In genomic region chr4:133298516-133299365, GRCm38 (mm10) we compare ENCODE assay signal across 10 mouse cellular contexts. TPM values are rescaled to one million over a fixed set of nuclear protein-coding genes. Genes with fewer than 3 reads are reported as not detected.
DNase-seq lines count a peak whose midpoint lies in the region; ATAC-seq and TF ChIP-seq lines count a peak whose summit lies in the region.
"Had no signal": no experiment of that assay in that cellular context is flagged by ENCODE, and none has a peak within 500 bp of the region (broad histone marks: within the 10 kb centered on the region; RNA-seq: fewer than 3 reads in every experiment).

No protein-coding gene starts in this region.

- no peaks in the 10 kb centered on the region for H3K27me3 ChIP-seq in hindbrain, embryonic 14.5 days (ENCODE audit: control insufficient read depth, insufficient read depth, low read length)
- H3K27me3 ChIP-seq in midbrain, postnatal 0 days (ENCODE audit: insufficient read depth, low read length): no peaks in the 10 kb centered on the region
- H3K27me3 ChIP-seq: CH12.LX; liver, embryonic 13.5 days had no signal

- 0 out of 2 replicates have a peak, but pooled peaks have one; percentile 22 for TF ChIP-seq POLR2A in cortical plate, adult 2 months (IDR thresholded peaks at IDR 0.05; ENCODE audit: extremely low read depth, insufficient read depth, low read length)

- peak overlapping the region; percentile 24; the same call in 1 of the 2 replicates for H3K9ac ChIP-seq in hindbrain, embryonic 14.5 days
- no peak overlapping the region for H3K9ac ChIP-seq in midbrain, postnatal 0 days (replicated peaks; ENCODE audit: low read length, poor library complexity, severe bottlenecking)
- H3K9ac ChIP-seq: liver, embryonic 13.5 days had no signal

- H3K4me3 ChIP-seq in cortical plate, adult 2 months (ENCODE audit: insufficient read depth, low read length): no peak overlapping the region
- no peak overlapping the region for H3K4me3 ChIP-seq in hindbrain, embryonic 14.5 days (replicated peaks; ENCODE audit: low read length)
- no peak overlapping the region for H3K4me3 ChIP-seq in midbrain, postnatal 0 days (ENCODE audit: low read depth, low read length)
- H3K4me3 ChIP-seq: liver, embryonic 13.5 days had no signal

- ATAC-seq in CD4-positive, CD25-positive, alpha-beta regulatory T cell, adult 4 months: peak; percentile 59
- ATAC-seq in hindbrain, embryonic 14.5 days (ENCODE audit: low FRiP score): peak; percentile 34
- ATAC-seq in midbrain, postnatal 0 days (ENCODE audit: low FRiP score): peak; percentile 38; the same call in 1 of the 2 replicates
- ATAC-seq in activated CD4-positive, CD25-positive, alpha-beta regulatory T cell, adult 4 months: no peak

- H3K4me2 ChIP-seq in hindbrain, embryonic 14.5 days (replicated peaks): no peak overlapping the region
- H3K4me2 ChIP-seq in midbrain, postnatal 0 days (ENCODE audit: low read depth, low read length, poor library complexity, severe bottlenecking): no peak overlapping the region
- H3K4me2 ChIP-seq: liver, embryonic 13.5 days had no signal

- intact Hi-C loops in gastrocnemius, postnatal 14 days (cut with DNase I; ENCODE audit: low total_unique reads): loop anchor here (5.0 kb wide), 3 partner anchors 66 to 286 kb away; partner anchors contain the start of gene Ahdc1

- peaks cover 47% of the 10 kb centered on the region for H3K36me3 ChIP-seq in hindbrain, embryonic 14.5 days (replicated peaks; ENCODE audit: control insufficient read depth, insufficient read depth)
- peaks cover 42% of the 10 kb centered on the region for H3K36me3 ChIP-seq in midbrain, postnatal 0 days (ENCODE audit: insufficient read depth, low read length)

- WGBS in hindbrain, embryonic 14.5 days: 29% methylated on average over 12 of the region's 12 CpGs
- 40% methylated on average over 12 of the region's 12 CpGs for WGBS in midbrain, postnatal 0 days

- H3K27ac ChIP-seq in cortical plate, adult 2 months (ENCODE audit: insufficient read depth, low read length): peak overlapping the region; percentile 90
- peak overlapping the region; percentile 68 for H3K27ac ChIP-seq in hindbrain, embryonic 14.5 days
- peak overlapping the region; percentile 14; the same call in 1 of the 2 replicates for H3K27ac ChIP-seq in midbrain, postnatal 0 days (ENCODE audit: low read depth, low read length)
- H3K27ac ChIP-seq: liver, embryonic 13.5 days had no signal

- H3K9me3 ChIP-seq in hindbrain, embryonic 14.5 days (ENCODE audit: control insufficient read depth, low read length): no peaks in the 10 kb centered on the region
- no peaks in the 10 kb centered on the region for H3K9me3 ChIP-seq in midbrain, postnatal 0 days (ENCODE audit: low read length)
- H3K9me3 ChIP-seq: liver, embryonic 13.5 days had no signal

- no peak for TF ChIP-seq CTCF in cortical plate, adult 2 months (IDR thresholded peaks at IDR 0.05; ENCODE audit: extremely low read depth, insufficient read depth, low read length)
- no peak for TF ChIP-seq CTCF in midbrain, postnatal 0 days (IDR thresholded peaks at IDR 0.05)

- H3K4me1 ChIP-seq in cortical plate, adult 2 months (ENCODE audit: control insufficient read depth, insufficient read depth, low read length): peaks cover 9% of the 10 kb centered on the region; the same call in 1 of the 2 replicates
- H3K4me1 ChIP-seq in hindbrain, embryonic 14.5 days (replicated peaks; ENCODE audit: control insufficient read depth, insufficient read depth, low read length): peaks cover 13% of the 10 kb centered on the region
- H3K4me1 ChIP-seq in midbrain, postnatal 0 days (ENCODE audit: insufficient read depth, low read length): no peaks in the 10 kb centered on the region
- H3K4me1 ChIP-seq: liver, embryonic 13.5 days had no signal

- peak; percentile 18 for DNase-seq in gastrocnemius, postnatal 10 days
- DNase-seq in gastrocnemius, postnatal 14 days: no peak
- DNase-seq in hindbrain, embryonic 14.5 days (ENCODE audit: low spot score): peak; percentile 54
- DNase-seq in midbrain, postnatal 0 days (ENCODE audit: low spot score): peak; percentile 87
- DNase-seq in thymus, postnatal 0 days (ENCODE audit: low spot score): peak; percentile 91
- DNase-seq: liver, embryonic 13.5 days had no signal

RNA-seq across cellular contexts. Expression of gene Tmem222, which starts 21.1 kb away (rescaled TPM):
- 10 to 100 TPM; 23.6 to 25.9 TPM for total RNA-seq in gastrocnemius, postnatal 10 days (2021)
- total RNA-seq in gastrocnemius, postnatal 14 days (2021): 10 to 100 TPM; 21.1 to 22.6 TPM
- 10 to 100 TPM; 83.4 to 93.2 TPM for polyA plus RNA-seq in CD4-positive, CD25-positive, alpha-beta regulatory T cell, adult 4 months (2017; shearing (Covaris generic))
- 173 and 175 TPM in 2 replicates for polyA plus RNA-seq in cortical plate, adult 2 months (2012; rRNA removed)
- polyA plus RNA-seq in hindbrain, embryonic 14.5 days (2014; fragmentation: Nextera tagmentation; extraction: Ambion mirVana): 119 and 121 TPM in 2 replicates
- total RNA-seq in midbrain, postnatal 0 days (2014; rRNA removed): 129 and 130 TPM in 2 replicates
- 138 and 143 TPM in 2 replicates for polyA plus RNA-seq in midbrain, postnatal 0 days (2015; fragmentation: Nextera tagmentation; extraction: Ambion mirVana)
- 93.2 and 94.0 TPM in 2 replicates for polyA plus RNA-seq in thymus, postnatal 0 days (2015; fragmentation: Nextera tagmentation; extraction: Ambion mirVana)
- 10 to 100 TPM; 72.4 to 77.5 TPM for polyA plus RNA-seq in activated CD4-positive, CD25-positive, alpha-beta regulatory T cell, adult 4 months (2017; shearing (Covaris generic))

RNA-seq across cellular contexts. Expression of gene Sytl1, which starts 35.8 kb away (rescaled TPM):
- total RNA-seq in gastrocnemius, postnatal 10 days (2021): 1 to 10 TPM; 1.1 to 1.4 TPM
- total RNA-seq in gastrocnemius, postnatal 14 days (2021): under 1 TPM; 0.49 to 0.62 TPM
- 10 to 100 TPM; 22.1 to 39.4 TPM for polyA plus RNA-seq in CD4-positive, CD25-positive, alpha-beta regulatory T cell, adult 4 months (2017; shearing (Covaris generic))
- 2.7 and 3.1 TPM in 2 replicates for polyA plus RNA-seq in cortical plate, adult 2 months (2012; rRNA removed)
- 0.26 and 0.43 TPM in 2 replicates for polyA plus RNA-seq in hindbrain, embryonic 14.5 days (2014; fragmentation: Nextera tagmentation; extraction: Ambion mirVana)
- 1.6 TPM in 1 of 2 replicates, not detected in the other for total RNA-seq in midbrain, postnatal 0 days (2014; rRNA removed)
- 0.21 and 0.26 TPM in 2 replicates for polyA plus RNA-seq in midbrain, postnatal 0 days (2015; fragmentation: Nextera tagmentation; extraction: Ambion mirVana)
- polyA plus RNA-seq in thymus, postnatal 0 days (2015; fragmentation: Nextera tagmentation; extraction: Ambion mirVana): 34.2 and 34.8 TPM in 2 replicates
- 10 to 100 TPM; 29.6 to 45.6 TPM for polyA plus RNA-seq in activated CD4-positive, CD25-positive, alpha-beta regulatory T cell, adult 4 months (2017; shearing (Covaris generic))

RNA-seq across cellular contexts. Expression of gene Wdtc1, which starts 54.5 kb away (rescaled TPM):
- total RNA-seq in gastrocnemius, postnatal 10 days (2021): 10 to 100 TPM; 48.9 to 49.0 TPM
- total RNA-seq in gastrocnemius, postnatal 14 days (2021): 10 to 100 TPM; 49.4 to 54.9 TPM
- 1 to 10 TPM; 4.2 to 7.8 TPM for polyA plus RNA-seq in CD4-positive, CD25-positive, alpha-beta regulatory T cell, adult 4 months (2017; shearing (Covaris generic))
- polyA plus RNA-seq in cortical plate, adult 2 months (2012; rRNA removed): 46.6 and 49.1 TPM in 2 replicates
- 25.6 and 27.0 TPM in 2 replicates for polyA plus RNA-seq in hindbrain, embryonic 14.5 days (2014; fragmentation: Nextera tagmentation; extraction: Ambion mirVana)
- total RNA-seq in midbrain, postnatal 0 days (2014; rRNA removed): 43.0 and 54.8 TPM in 2 replicates
- polyA plus RNA-seq in midbrain, postnatal 0 days (2015; fragmentation: Nextera tagmentation; extraction: Ambion mirVana): 14.4 and 15.6 TPM in 2 replicates
- polyA plus RNA-seq in thymus, postnatal 0 days (2015; fragmentation: Nextera tagmentation; extraction: Ambion mirVana): 13.6 and 14.2 TPM in 2 replicates
- polyA plus RNA-seq in activated CD4-positive, CD25-positive, alpha-beta regulatory T cell, adult 4 months (2017; shearing (Covaris generic)): 1 to 10 TPM; 5.5 to 8.9 TPM

RNA-seq across cellular contexts. Expression of gene Map3k6, which starts 58.1 kb away (rescaled TPM):
- 1 to 10 TPM; 2.1 to 5.5 TPM for total RNA-seq in gastrocnemius, postnatal 10 days (2021)
- total RNA-seq in gastrocnemius, postnatal 14 days (2021): 10 to 100 TPM in 1 of 2 experiments, 1 to 10 TPM in 1; 4.0 to 15.3 TPM
- under 1 TPM in 1 of 2 experiments, not detected in 1; 0.62 TPM for polyA plus RNA-seq in CD4-positive, CD25-positive, alpha-beta regulatory T cell, adult 4 months (2017; shearing (Covaris generic))
- 7.8 and 7.9 TPM in 2 replicates for polyA plus RNA-seq in cortical plate, adult 2 months (2012; rRNA removed)
- polyA plus RNA-seq in hindbrain, embryonic 14.5 days (2014; fragmentation: Nextera tagmentation; extraction: Ambion mirVana): 1.7 and 3.0 TPM in 2 replicates
- 7.6 and 8.3 TPM in 2 replicates for total RNA-seq in midbrain, postnatal 0 days (2014; rRNA removed)
- 2.8 and 4.1 TPM in 2 replicates for polyA plus RNA-seq in midbrain, postnatal 0 days (2015; fragmentation: Nextera tagmentation; extraction: Ambion mirVana)
- 2.2 and 2.6 TPM in 2 replicates for polyA plus RNA-seq in thymus, postnatal 0 days (2015; fragmentation: Nextera tagmentation; extraction: Ambion mirVana)
- under 1 TPM in 1 of 2 experiments, not detected in 1; 0.42 TPM for polyA plus RNA-seq in activated CD4-positive, CD25-positive, alpha-beta regulatory T cell, adult 4 months (2017; shearing (Covaris generic))

Comparison
In these comparisons a context has a peak if more than half of its experiments do, and no peak if none do; other contexts are left out.
1. H3K27ac ChIP-seq: peak in every context shown above with its lines; median percentile 90 in cortical plate, adult 2 months; 68 in hindbrain, embryonic 14.5 days; 14 in midbrain, postnatal 0 days.